Mouse (Mus musculus) naive thymus-derived CD4-positive, alpha-beta T cell, adult 2 months (primary cell): ENCODE measurements around the gene Sult6b2.

ENCODE experiments used
- DNase-seq: peaks from one replicate; pipeline ENCODE4 v3.0.0-alpha.2; 2011; ENCODE audit warnings: low read depth

The Sult6b2 gene

GRCm38 (mm10) chr6:142809373-142810098 lies 5.2 kb upstream of the Sult6b2 start:
- peak; percentile 27 for DNase-seq

GRCm38 (mm10) chr6:142806326-142806725 lies 2.0 kb upstream of the Sult6b2 start:
- no peak for DNase-seq

DNA sequence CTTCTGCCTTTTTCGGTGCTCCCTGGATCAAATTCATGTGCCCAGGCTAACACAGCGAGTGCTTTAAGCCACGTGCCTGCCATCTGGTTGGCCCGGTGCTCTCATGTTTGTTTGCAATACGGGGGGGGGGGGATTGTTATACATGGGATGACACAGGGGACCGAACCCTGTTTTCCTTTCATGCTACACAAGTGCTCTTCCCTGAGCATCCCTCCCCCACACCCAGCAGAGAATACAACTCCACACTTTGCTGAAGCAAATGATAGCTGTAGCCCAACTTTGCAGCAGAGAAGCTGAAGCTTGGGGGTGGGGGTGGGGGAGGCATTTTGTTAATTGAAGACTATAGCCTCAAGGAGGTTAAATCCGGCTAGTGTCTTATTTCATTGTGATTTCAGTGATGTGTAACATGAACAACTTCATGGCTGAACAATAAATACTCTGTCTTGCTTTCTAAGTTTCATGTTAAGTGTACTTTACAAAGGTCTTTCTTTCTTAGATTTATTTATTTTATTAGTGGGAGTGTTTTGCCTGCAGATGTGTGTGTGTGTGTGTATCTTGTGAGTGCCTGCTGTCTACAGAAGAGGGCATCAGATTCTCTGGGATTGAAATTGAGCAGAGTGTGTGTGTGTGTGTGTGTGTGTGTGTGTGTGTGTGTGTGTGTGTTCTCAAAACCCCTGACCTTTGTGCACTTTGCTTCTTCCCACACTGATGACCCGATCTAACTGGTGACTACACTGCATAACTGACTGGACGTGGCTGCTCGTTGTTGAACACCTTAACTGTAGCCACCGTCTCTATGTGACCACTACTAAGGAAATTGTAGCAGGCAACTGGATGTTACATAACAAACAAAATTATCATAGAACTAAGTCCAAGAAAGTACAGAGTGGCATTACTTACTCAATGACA lies 1.4 kb downstream of the Sult6b2 start:
- no peak for DNase-seq

- no peak for DNase-seq
These were observed 2.6 kb downstream of the Sult6b2 start for GRCm38 (mm10) chr6:142801687-142802086.

DNA sequence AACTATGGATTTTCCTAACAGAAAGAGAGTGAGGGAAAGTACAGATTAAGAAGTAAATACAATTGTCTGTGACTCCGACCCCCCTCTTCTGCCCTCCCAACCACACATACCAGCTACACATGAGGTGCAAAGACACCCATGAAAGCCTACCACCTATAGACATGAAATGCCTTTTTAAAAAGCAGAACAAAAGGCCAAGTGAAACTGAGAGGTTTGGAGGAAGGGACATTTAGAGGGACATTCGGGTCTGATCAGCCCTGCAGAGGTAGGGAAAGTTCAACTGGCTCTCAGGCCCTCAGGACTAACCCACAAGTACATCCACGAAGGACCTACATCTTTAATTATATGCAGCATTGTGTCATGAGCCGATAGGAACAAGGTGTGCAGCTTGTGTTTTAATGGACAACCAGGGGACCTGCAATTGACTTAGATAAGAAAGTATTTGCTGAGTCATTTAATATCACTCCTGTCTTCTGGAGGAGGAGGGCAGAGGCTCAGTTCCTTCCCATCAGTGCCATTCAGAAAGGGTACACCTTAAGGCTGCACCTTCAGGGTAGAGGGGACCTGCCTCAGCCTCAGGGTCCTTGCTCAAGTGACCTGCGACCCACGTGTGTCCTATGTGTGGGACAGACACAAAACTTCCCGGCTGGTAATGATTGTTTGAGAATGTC lies 4.5 kb downstream of the Sult6b2 start:
- DNase-seq = no peak

DNA sequence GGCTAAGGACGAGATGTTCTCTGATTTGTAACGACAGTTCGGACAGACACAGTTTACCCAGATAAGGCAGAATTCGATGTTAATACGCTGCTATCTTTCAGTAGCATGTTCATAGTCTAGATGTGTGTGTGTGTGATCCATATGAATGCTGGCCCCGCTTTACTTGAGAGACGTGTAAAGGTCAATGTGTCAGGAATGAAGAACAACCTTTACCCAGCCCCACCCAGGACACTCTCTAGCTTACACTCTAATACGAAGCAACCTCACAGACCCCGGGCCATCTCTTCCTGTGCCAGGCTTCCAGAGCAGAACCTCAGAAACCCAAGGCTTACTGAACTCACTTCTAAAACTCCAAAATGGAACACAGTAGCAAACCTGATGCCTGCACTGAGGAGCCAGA lies 5.5 kb downstream of the Sult6b2 start:
- DNase-seq = no peak

DNA sequence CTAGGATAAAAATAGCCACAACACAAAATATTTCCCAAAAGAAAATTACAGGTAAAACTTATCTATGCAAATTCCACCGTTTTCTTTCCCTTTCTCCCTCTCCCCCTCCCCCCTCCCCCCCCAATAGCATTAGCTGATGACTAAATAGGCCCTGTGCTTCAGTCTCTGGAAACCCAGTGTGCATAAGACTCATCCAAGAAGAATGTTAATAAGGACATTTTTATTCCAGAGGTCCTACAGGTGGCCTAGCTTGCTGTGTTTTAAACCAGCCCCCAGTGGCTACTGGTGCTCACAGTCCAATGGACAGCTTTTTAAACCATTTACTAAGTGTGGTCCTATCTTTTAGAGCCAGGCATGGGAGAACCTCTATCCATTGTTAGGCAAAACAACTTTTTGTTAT lies 6.3 kb downstream of the Sult6b2 start:
- no peak for DNase-seq

DNA sequence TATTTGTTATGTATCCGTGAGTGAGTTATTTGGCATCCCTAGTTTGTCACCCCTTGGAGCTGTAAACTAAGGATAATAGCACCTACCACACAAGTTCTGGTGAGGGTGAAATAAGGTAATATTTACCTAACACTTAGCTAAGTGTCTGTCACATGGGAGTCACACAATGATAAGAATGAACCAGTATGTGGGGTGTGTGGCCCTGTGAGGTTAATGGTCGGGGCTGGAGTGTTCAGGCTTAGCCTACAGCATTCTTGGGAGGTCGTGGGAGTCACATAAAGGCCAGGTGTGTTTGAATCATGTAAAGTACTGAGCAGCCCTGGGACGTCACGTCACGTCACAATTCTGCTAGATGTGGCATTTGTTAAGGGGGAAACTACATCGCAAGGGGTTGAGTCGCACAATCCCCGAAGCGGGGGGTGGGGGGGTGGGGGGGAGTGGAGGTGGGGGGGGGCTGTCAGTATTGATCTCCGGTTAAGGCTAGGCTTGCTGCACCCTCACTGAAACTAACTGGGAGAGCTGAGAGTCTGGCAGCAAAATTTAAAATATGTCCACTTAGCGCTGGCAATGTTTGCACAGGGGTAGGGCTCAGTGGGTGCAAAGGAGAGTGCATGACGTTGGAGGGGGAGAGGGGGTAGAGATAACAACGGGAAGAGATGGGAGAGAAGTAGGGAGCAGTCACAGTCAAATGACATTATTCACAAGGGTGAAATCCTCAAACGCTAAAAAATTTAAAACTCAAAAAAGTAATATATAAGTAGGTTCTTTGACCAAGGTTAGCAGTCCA lies 8.5 kb downstream of the Sult6b2 start:
- DNase-seq = no peak

DNA sequence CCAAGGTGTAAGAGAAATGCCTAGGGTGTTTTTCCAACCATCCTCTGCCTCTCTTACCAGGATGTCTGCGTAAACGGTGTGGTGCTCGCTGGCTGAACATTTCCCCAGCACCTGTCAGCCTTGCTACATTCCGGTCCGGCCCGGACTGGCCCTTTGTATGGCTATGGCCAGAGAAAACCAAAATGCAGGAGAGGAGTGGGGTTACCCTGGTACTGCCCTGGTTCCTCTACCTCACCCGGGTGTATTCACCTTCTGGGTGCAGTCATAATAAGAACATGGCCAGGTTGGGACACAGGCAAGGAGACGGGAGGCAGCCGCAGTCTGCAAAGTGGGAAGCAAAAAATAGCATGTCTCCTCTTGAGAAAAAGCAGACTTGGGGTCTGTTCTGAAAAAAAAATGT lies 9.2 kb downstream of the Sult6b2 start:
- no peak for DNase-seq

GRCm38 (mm10) chr6:142793468-142793867 lies 10.8 kb downstream of the Sult6b2 start:
- DNase-seq = no peak

GRCm38 (mm10) chr6:142792241-142792968 lies 11.9 kb downstream of the Sult6b2 start:
- peak; percentile 34 for DNase-seq

DNA sequence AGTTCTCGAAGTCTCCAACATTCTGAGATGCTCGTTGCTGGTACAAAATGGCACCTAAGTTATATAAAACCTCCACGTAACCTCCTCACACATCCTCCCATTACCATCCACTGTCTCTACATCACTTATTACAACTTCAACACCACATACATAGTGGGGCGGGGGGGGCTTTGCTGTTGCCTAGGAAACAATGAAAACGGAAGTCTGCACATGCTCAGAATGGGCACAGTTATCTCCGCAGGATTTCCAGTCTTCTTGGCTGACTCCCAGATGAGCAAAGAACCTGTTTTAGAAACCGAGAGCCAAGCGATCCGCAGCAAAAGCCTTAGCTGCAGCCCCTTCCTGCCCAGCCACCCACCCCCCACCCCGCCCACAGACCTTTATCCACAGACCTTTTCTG lies 14.6 kb downstream of the Sult6b2 start:
- DNase-seq = no peak

DNA sequence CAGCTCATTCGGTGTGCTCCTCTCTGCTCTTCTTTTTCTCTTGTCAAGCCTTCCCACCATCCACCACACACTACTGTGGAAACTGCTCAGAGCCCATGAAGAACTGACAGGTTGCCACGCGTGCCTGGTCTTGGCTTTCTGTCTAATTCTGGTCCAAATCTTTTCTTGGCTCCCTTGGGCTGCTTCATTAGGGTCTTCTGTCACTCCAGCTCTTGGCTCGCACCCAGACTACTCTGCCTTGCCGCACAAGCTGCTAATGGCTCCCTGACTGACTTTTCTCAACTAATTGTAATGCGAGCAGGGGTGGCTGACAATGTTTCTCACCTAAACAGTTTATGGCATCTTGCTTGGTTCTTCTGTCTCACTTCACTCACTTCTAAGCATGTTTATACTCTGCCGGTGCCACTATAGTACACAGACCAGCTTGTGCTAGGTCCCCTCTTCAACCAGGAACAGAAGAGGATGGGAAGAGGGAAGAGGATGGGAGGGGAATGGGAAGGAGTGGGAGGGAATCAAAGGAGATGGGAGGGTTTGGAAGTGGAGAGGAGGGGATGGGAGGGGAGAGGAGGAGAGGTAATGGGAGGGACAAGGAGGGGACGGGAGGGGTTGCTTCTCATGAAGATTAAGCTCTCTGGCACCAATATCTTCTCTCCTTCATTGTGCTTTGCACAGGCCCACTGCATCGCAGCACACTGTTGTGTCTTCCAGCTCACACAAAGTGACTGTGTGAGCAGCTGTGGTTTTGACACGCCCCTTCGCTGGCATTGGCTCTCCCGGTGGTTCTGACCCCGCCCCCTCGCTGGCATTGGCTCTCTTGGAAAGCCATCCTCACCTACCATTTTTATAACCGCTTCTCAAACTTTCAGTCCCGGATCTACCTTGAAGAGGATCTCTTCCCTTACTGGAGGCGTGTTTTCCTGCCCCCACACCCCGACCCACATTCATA lies 16.0 kb downstream of the Sult6b2 start:
- no peak for DNase-seq

GRCm38 (mm10) chr6:142786106-142786505 lies 18.2 kb downstream of the Sult6b2 start:
- DNase-seq = no peak

- DNase-seq = peak; percentile 88
These were observed 19.0 kb downstream of the Sult6b2 start for GRCm38 (mm10) chr6:142785343-142785742.

DNA sequence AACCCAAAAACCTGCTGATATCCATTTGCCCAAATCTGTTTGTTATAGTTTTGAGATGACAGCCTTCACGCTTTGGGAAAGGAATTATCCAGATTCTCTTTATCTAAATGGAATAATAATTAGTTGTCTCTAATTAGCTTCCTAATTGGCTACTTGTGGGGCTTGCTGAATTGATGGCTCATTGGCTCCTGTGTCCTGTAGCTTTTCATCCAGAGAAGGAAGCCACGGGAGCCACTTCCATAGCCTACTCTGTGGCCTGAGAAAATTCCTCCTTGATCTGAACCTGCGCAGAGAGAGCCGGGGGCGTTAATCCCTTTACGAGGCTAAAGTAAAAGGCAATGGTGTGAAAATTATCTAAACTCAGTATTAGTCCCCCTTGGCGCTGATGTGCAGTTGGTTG lies 23.0 kb downstream of the Sult6b2 start:
- DNase-seq = no peak

DNA sequence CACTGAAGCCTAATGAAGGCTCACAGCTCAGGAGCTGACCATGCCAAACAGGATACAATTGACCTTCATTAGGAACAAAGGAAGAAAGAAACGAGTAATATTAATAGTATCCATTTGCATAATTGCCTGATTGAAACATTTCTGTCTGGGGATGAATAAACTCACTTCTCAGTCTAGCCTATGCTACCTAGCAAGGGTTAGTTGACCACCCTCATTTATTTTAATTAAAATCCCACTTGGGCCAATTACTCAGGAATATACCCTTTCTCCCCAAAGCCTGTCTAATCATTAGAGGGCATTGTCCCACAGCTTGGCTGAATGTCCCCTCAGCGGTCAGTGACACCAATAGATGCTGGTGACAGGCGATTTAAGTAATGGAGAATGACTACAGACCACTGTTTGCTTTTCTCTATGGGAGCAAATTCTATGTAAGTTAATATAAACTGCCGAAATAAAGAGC lies 23.7 kb downstream of the Sult6b2 start:
- DNase-seq = no peak

DNA sequence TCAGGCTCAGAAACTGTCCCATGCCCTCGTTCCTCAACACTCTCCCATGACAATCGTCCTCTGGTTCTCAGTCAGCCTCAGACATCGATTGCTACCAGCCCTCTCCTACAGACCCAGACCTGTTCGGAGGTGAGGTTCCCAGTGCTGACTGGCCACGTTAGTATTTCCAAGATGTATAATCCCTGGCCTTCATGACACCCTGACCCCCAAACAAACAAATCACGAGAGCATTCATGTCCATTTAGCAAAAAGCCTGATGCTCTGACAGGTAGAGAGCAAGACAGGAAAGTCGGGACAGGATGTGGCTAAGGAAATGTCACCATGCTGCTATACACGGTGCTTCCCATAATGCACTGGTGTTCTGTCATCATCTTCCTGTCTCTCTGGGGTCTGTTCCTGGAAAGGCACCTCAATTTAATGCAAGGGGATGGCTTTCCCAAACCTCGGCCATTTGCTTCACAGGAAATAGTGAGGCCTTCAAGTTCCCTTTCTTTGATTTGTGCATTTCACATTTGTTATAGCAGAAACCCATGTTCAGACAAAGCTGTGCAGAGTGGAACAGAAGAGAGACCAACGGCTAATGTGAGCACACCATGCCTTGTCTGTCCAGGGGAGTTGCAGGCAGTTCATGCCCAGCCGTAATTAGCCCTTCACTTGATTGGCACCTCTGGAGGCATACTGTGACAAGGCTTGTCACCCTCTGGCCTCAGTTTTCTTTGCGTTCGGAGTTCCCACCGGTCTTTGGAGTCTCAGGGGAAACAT lies 24.3 kb downstream of the Sult6b2 start:
- DNase-seq = peak; percentile 73
